Mouse (Mus musculus): ENCODE results near the gene Otop1.

DNA sequence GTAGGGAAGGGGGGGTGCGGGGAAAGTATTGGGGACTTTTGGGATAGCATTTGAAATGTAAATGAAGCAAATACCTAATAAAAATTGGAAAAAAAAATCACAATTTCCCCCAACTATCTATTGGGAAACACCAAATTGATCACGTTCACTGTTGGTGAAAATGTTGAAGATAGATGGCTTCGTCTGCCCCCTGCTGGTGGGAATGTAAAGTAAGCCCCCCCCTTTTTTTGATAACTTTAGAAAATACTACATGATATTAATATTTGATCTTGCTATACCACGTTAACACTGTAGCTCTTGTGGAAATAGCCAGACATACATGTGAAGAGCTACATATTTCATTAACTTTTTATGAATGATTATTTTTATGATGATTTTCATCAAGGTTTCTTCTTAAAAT lies 20.6 kb upstream of the Otop1 start:
- TF ChIP-seq ZNF384 (IDR thresholded peaks at IDR 0.05; ENCODE audit: low read depth, low read length) (no peak), MAFK (IDR thresholded peaks at IDR 0.05; ENCODE audit: insufficient read depth, low read depth, low read length) (no peak)
